Mouse (Mus musculus) embryonic fibroblast, embryonic 13.5 days (primary cell): ENCODE measurements around the gene Siglech.

Experiments
- CTCF ChIP-seq: IDR thresholded peaks from 2 replicates; pipeline ENCODE4 v1.5.1; 2011; ENCODE audit warnings: mild to moderate bottlenecking, control low read depth, low read length, moderate library complexity, borderline replicate concordance; ENCODE audit not compliant: insufficient read depth
- POLR2A ChIP-seq: IDR thresholded peaks from 2 replicates; pipeline ENCODE4 v1.6.1; 2011; ENCODE audit warnings: low read depth, mild to moderate bottlenecking, control low read depth, low read length, moderate library complexity

DNA sequence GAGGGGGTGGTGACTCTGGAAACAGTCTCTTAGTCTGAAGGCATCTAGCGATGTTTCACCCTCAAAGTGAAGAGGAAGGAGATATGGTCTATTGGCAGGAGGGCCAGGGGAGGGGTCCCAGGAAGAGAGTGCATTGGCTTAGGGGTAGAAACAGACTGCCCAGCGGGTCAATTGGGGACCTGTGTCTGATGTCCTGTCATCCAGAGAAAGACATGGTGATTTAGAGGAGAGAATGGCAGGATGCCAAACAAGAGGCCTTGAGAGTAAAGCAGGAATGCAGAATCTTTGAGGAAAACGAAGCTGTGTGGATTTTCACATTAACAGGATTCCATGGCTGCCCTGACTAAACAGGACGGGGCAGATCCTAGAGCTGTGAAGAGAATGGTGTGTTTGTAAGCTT, 12.0 kb downstream of the Siglech start:
- TF ChIP-seq CTCF (no peak), POLR2A (no peak)
